26 mouse cellular contexts compared by ENCODE assay signal in genomic region chr11:23520473-23521205, GRCm38 (mm10). TPM values are rescaled to one million over a fixed set of nuclear protein-coding genes. Genes with fewer than 3 reads are reported as not detected.
DNase-seq lines count a peak whose midpoint lies in the region; ATAC-seq and TF ChIP-seq lines count a peak whose summit lies in the region.
"Had no signal": no experiment of that assay in that cellular context is flagged by ENCODE, and none has a peak within 500 bp of the region (broad histone marks: within the 10 kb centered on the region; RNA-seq: fewer than 3 reads in every experiment).

Gene 1700093K21Rik, minus strand, starts transcription at chr11:23521155.

- H3K36me3 ChIP-seq in hindbrain, embryonic 10.5 days = no peaks in the 10 kb centered on the region
- no peaks in the 10 kb centered on the region for H3K36me3 ChIP-seq in hindbrain, embryonic 11.5 days (ENCODE audit: control insufficient read depth, insufficient read depth, low read length)
- no peaks in the 10 kb centered on the region for H3K36me3 ChIP-seq in testis, adult 2 months (ENCODE audit: control insufficient read depth, insufficient read depth, low read length)
- H3K36me3 ChIP-seq: embryonic facial prominence, embryonic 15.5 days; G1E; heart, embryonic 13.5 days; kidney, embryonic 15.5 days; limb, embryonic 12.5 days; liver, embryonic 13.5 days had no signal

- H3K4me1 ChIP-seq in hindbrain, embryonic 10.5 days (replicated peaks) = peaks cover 6% of the 10 kb centered on the region
- H3K4me1 ChIP-seq in hindbrain, embryonic 11.5 days (replicated peaks; ENCODE audit: control insufficient read depth, insufficient read depth, low read length) = no peaks in the 10 kb centered on the region
- H3K4me1 ChIP-seq in testis, adult 2 months (ENCODE audit: control insufficient read depth, insufficient read depth, low read length) = no peaks in the 10 kb centered on the region
- H3K4me1 ChIP-seq: embryonic facial prominence, embryonic 15.5 days; heart, embryonic 13.5 days; kidney, embryonic 15.5 days; limb, embryonic 12.5 days; liver, embryonic 13.5 days had no signal

- WGBS in hindbrain, embryonic 10.5 days = 35% methylated on average over 5 of the region's 5 CpGs
- WGBS in hindbrain, embryonic 11.5 days = 33% methylated on average over 5 of the region's 5 CpGs

- no peaks in the 10 kb centered on the region for H3K9me3 ChIP-seq in hindbrain, embryonic 10.5 days
- no peaks in the 10 kb centered on the region for H3K9me3 ChIP-seq in hindbrain, embryonic 11.5 days (ENCODE audit: control insufficient read depth, low read length)
- H3K9me3 ChIP-seq: embryonic facial prominence, embryonic 15.5 days; heart, embryonic 13.5 days; kidney, embryonic 15.5 days; limb, embryonic 12.5 days; liver, embryonic 13.5 days had no signal

- H3K4me2 ChIP-seq in hindbrain, embryonic 11.5 days (replicated peaks; ENCODE audit: low read depth, low read length) = no peak within 1 kb of the TSS
- H3K4me2 ChIP-seq: embryonic facial prominence, embryonic 15.5 days; heart, embryonic 13.5 days; kidney, embryonic 15.5 days; limb, embryonic 12.5 days; liver, embryonic 13.5 days; lung, embryonic 14.5 days had no signal

- no peak for DNase-seq in hindbrain, embryonic 10.5 days (ENCODE audit: low spot score)
- no peak for DNase-seq in hindbrain, embryonic 11.5 days (ENCODE audit: low spot score)
- DNase-seq in testis, postnatal 14 days (ENCODE audit: low spot score) = no peak
- DNase-seq in brain, embryonic 14.5 days (ENCODE audit: low read depth) = peak; percentile 9
- no peak for DNase-seq in kidney, postnatal 4 days
- no peak for DNase-seq in thymus, postnatal 14 days
- DNase-seq: adrenal gland, postnatal 25 days; cerebellum, adult 9-10 months; embryo, embryonic 11 days; liver, embryonic 13.5 days; lung, embryonic 14.5 days; lung, postnatal 36 days; right cerebral cortex, postnatal 14 days; spleen, adult 18-20 months; thymus, adult 2 months had no signal

- TF ChIP-seq POLR2A in testis, adult 2 months (IDR thresholded peaks at IDR 0.05; ENCODE audit: control insufficient read depth, low read depth, low read length) = no peak
- no peak for TF ChIP-seq POLR2A in brain, embryonic 14.5 days (IDR thresholded peaks at IDR 0.05; ENCODE audit: borderline replicate concordance, extremely low read depth, insufficient read depth, insufficient read length, poor library complexity, severe bottlenecking)

- no peak within 1 kb of the TSS for H3K4me3 ChIP-seq in hindbrain, embryonic 10.5 days
- no peak within 1 kb of the TSS for H3K4me3 ChIP-seq in hindbrain, embryonic 11.5 days (ENCODE audit: low read depth, low read length)
- H3K4me3 ChIP-seq in testis, adult 2 months (ENCODE audit: control insufficient read depth, low read depth, low read length) = peak within 1 kb of the TSS; percentile 80
- H3K4me3 ChIP-seq: embryonic facial prominence, embryonic 15.5 days; heart, embryonic 13.5 days; kidney, embryonic 15.5 days; limb, embryonic 12.5 days; liver, embryonic 13.5 days had no signal

- H3K27ac ChIP-seq in hindbrain, embryonic 10.5 days = 0 out of 2 replicates have a peak within 1 kb of the TSS, but pooled peaks have one; percentile 25
- H3K27ac ChIP-seq in hindbrain, embryonic 11.5 days (ENCODE audit: low read depth, low read length) = no peak within 1 kb of the TSS
- H3K27ac ChIP-seq in testis, adult 2 months (ENCODE audit: control insufficient read depth, insufficient read depth, low read depth, low read length) = peak within 1 kb of the TSS; percentile 65
- H3K27ac ChIP-seq: embryonic facial prominence, embryonic 15.5 days; heart, embryonic 13.5 days; kidney, embryonic 15.5 days; limb, embryonic 12.5 days; liver, embryonic 13.5 days had no signal

- H3K9ac ChIP-seq in hindbrain, embryonic 11.5 days (ENCODE audit: low read depth, low read length) = no peak within 1 kb of the TSS
- H3K9ac ChIP-seq: embryonic facial prominence, embryonic 15.5 days; heart, embryonic 13.5 days; kidney, embryonic 15.5 days; limb, embryonic 12.5 days; liver, embryonic 13.5 days; lung, embryonic 14.5 days had no signal

- no peak for ATAC-seq in hindbrain, embryonic 11.5 days (ENCODE audit: low FRiP score)
- ATAC-seq: hindbrain, embryonic 16.5 days; intestine, embryonic 16.5 days had no signal

- no peaks in the 10 kb centered on the region for H3K27me3 ChIP-seq in hindbrain, embryonic 10.5 days (ENCODE audit: insufficient read depth, poor library complexity, severe bottlenecking)
- H3K27me3 ChIP-seq in hindbrain, embryonic 11.5 days (ENCODE audit: control insufficient read depth, insufficient read depth, low read length) = no peaks in the 10 kb centered on the region
- H3K27me3 ChIP-seq in testis, adult 2 months (ENCODE audit: control insufficient read depth, insufficient read depth, low read length) = no peaks in the 10 kb centered on the region
- H3K27me3 ChIP-seq: embryonic facial prominence, embryonic 15.5 days; heart, embryonic 13.5 days; kidney, embryonic 15.5 days; limb, embryonic 12.5 days; liver, embryonic 13.5 days had no signal

- TF ChIP-seq CTCF in testis, adult 2 months (IDR thresholded peaks at IDR 0.05; ENCODE audit: control insufficient read depth, insufficient read depth, insufficient replicate concordance, low read depth, low read length) = no peak
- no peak for TF ChIP-seq CTCF in brain, embryonic 14.5 days (IDR thresholded peaks at IDR 0.05; ENCODE audit: borderline replicate concordance, extremely low read depth, insufficient read depth, insufficient read length)

RNA-seq across cellular contexts. Expression of gene 1700093K21Rik, which starts in this region (rescaled TPM):
- polyA plus RNA-seq in hindbrain, embryonic 10.5 days (2016; fragmentation: Nextera tagmentation; extraction: Ambion mirVana) = not detected in 2 replicates
- 0.17 TPM in 1 of 2 replicates, not detected in the other for polyA plus RNA-seq in hindbrain, embryonic 11.5 days (2014; fragmentation: Nextera tagmentation; extraction: Ambion mirVana)
- polyA plus RNA-seq in testis, adult 2 months (2012; rRNA removed) = 132 and 166 TPM in 2 replicates
- polyA plus RNA-seq in brain, embryonic 14.5 days (2012; rRNA removed) = 0.74 and 0.81 TPM in 2 replicates
- polyA plus RNA-seq: G1E; heart, embryonic 13.5 days; hindbrain, embryonic 16.5 days; intestine, embryonic 16.5 days; kidney, embryonic 15.5 days; large intestine, adult 2 months; limb, embryonic 12.5 days; liver, embryonic 13.5 days; lung, embryonic 14.5 days; neural tube, embryonic 14.5 days; stomach, embryonic 14.5 days; thymus, adult 2 months had no signal

Comparison
In these comparisons a context has a peak if more than half of its experiments do, and no peak if none do; other contexts are left out.
1. RNA of gene 1700093K21Rik (polyA plus RNA-seq): 132 to 166 TPM in testis, adult 2 months; 0.74 to 0.81 TPM in brain, embryonic 14.5 days, 0.17 TPM in hindbrain, embryonic 11.5 days and not detected in hindbrain, embryonic 10.5 days; every median in the first group is over 10 times any median in the second.
2. Peak in DNase-seq in brain, embryonic 14.5 days; RNA of the gene not detected or under 1 TPM.